Mouse (Mus musculus) neural tube, embryonic 11.5 days (tissue): Measurements from ENCODE around the gene Zbtb49. TPM values are rescaled to one million over a fixed set of nuclear protein-coding genes. Genes with fewer than 3 reads are reported as not detected.

ENCODE experiments used
- ATAC-seq: fragments of 200-750 bp; cut with Nextera tagmentation; 2 replicates; pipeline ENCODE4 v1.8.0; 2017; ENCODE audit warnings: moderate number of reproducible peaks, mild to moderate bottlenecking, moderate TSS enrichment, moderate library complexity; ENCODE audit not compliant: insufficient read depth, low FRiP score, low TSS enrichment
- DNase-seq: peaks from one replicate; pipeline ENCODE4 v3.0.0-alpha.2; 2015; ENCODE audit warnings: low spot score
- H3K27ac ChIP-seq: fragments of 300-500 bp; sonication (generic); 2 replicates; pipeline ENCODE4 v1.5.1; 2014; ENCODE audit warnings: low read depth, mild to moderate bottlenecking, low read length
- H3K27me3 ChIP-seq: fragments of 300-500 bp; sonication (generic); 2 replicates; pipeline ENCODE4 v1.6.1; 2014; ENCODE audit warnings: mild to moderate bottlenecking, low read length, mixed read lengths; ENCODE audit not compliant: control insufficient read depth, insufficient read depth
- H3K36me3 ChIP-seq: fragments of 300-500 bp; sonication (generic); 2 replicates; pipeline ENCODE4 v1.6.1; 2014; ENCODE audit warnings: mild to moderate bottlenecking, low read length, moderate library complexity, mixed read lengths; ENCODE audit not compliant: control insufficient read depth, insufficient read depth
- H3K4me1 ChIP-seq: fragments of 300-500 bp; sonication (generic); 2 replicates; pipeline ENCODE4 v1.6.1; 2014; ENCODE audit warnings: low read length, mixed read lengths; ENCODE audit not compliant: control insufficient read depth, insufficient read depth
- H3K4me2 ChIP-seq: fragments of 300-500 bp; sonication (generic); 2 replicates; pipeline ENCODE4 v1.6.1; 2014; ENCODE audit warnings: low read depth, mild to moderate bottlenecking, moderate library complexity
- H3K4me3 ChIP-seq: fragments of 300-500 bp; sonication (generic); 2 replicates; pipeline ENCODE4 v1.5.1; 2014; ENCODE audit warnings: low read depth, low read length
- H3K9ac ChIP-seq: fragments of 300-500 bp; sonication (generic); 2 replicates; pipeline ENCODE4 v1.6.1; 2014; ENCODE audit warnings: mild to moderate bottlenecking, low read length
- H3K9me3 ChIP-seq: fragments of 300-500 bp; sonication (generic); 2 replicates; pipeline ENCODE4 v1.6.1; 2016; ENCODE audit warnings: low read length; ENCODE audit not compliant: control insufficient read depth
- WGBS: fragments of 180-500 bp; shearing (Covaris S2); extraction: QIAGEN DNeasy Blood & Tissue Kit; methylation state at CpG from one replicate; pipeline ENCODE4 v1.1.7; 2014; 5-methylcytosine and 5-hydroxymethylcytosine counted together
- polyA plus RNA-seq: library from polyadenylated mRNA; unstranded; fragments of >200 nt; fragmentation: Nextera tagmentation; extraction: Ambion mirVana; gene quantifications from 2 replicates; pipeline ENCODE4 v1.2.1, GENCODE M21; 2014

Gene Zbtb49
- polyA plus RNA-seq, 1 experiment from 2014 or later = 19.6 TPM

GRCm38 (mm10) chr5:38241966-38242365, 21.7 kb upstream of the Zbtb49 start:
- no peak overlapping the region for H3K27ac ChIP-seq
- no peak for ATAC-seq
- WGBS = 84% methylated on average over 6 of the region's 6 CpGs
- H3K4me2 ChIP-seq = no peak overlapping the region
- H3K27me3 ChIP-seq = no peaks in the 10 kb centered on the region
- H3K36me3 ChIP-seq = no peaks in the 10 kb centered on the region
- H3K9me3 ChIP-seq = no peaks in the 10 kb centered on the region
- H3K4me3 ChIP-seq = no peak overlapping the region
- H3K9ac ChIP-seq = no peak overlapping the region
- no peak for DNase-seq
- H3K4me1 ChIP-seq = 0 out of 2 replicates have a peak, but pooled peaks cover 3% of the 10 kb centered on the region

- DNase-seq = no peak
- no peak overlapping the region for H3K9ac ChIP-seq
- no peaks in the 10 kb centered on the region for H3K9me3 ChIP-seq
- ATAC-seq = peak; percentile 47; the same call in 1 of the 2 replicates
- WGBS = 59% methylated on average over 3 of the region's 3 CpGs
- H3K4me3 ChIP-seq = no peak overlapping the region
- no peaks in the 10 kb centered on the region for H3K36me3 ChIP-seq
- peak overlapping the region; percentile 56; the same call in 1 of the 2 replicates for H3K27ac ChIP-seq
- 0 out of 2 replicates have a peak, but pooled peaks cover 3% of the 10 kb centered on the region for H3K4me1 ChIP-seq
- no peak overlapping the region for H3K4me2 ChIP-seq
- H3K27me3 ChIP-seq = no peaks in the 10 kb centered on the region
Measured at GRCm38 (mm10) chr5:38241473-38241834, 21.2 kb upstream of the Zbtb49 start.

GRCm38 (mm10) chr5:38240727-38241472, 20.6 kb upstream of the Zbtb49 start:
- Histone ChIP-seq H3K36me3 (no peaks in the 10 kb centered on the region; the same call in 1 of the 2 replicates), H3K4me1 (0 out of 2 replicates have a peak, but pooled peaks cover 3% of the 10 kb centered on the region), H3K9me3 (no peaks in the 10 kb centered on the region), H3K4me3 (no peak overlapping the region), H3K27me3 (no peaks in the 10 kb centered on the region), H3K27ac (peak overlapping the region; percentile 56; the same call in 1 of the 2 replicates), H3K4me2 (no peak overlapping the region), H3K9ac (no peak overlapping the region)
- DNase-seq = peak; percentile 67
- peak; percentile 81 for ATAC-seq
- WGBS = 26% methylated on average over 5 of the region's 5 CpGs

GRCm38 (mm10) chr5:38236627-38237026, 16.4 kb upstream of the Zbtb49 start:
- Histone ChIP-seq H3K4me2 (no peak overlapping the region), H3K4me3 (no peak overlapping the region), H3K36me3 (peaks cover 4% of the 10 kb centered on the region), H3K27ac (no peak overlapping the region), H3K9ac (no peak overlapping the region), H3K9me3 (no peaks in the 10 kb centered on the region), H3K4me1 (0 out of 2 replicates have a peak, but pooled peaks cover 3% of the 10 kb centered on the region), H3K27me3 (no peaks in the 10 kb centered on the region)
- ATAC-seq (no peak), DNase-seq (no peak)
- WGBS = 97% methylated on average over 2 of the region's 2 CpGs

GRCm38 (mm10) chr5:38235422-38235821, 15.2 kb upstream of the Zbtb49 start:
- no peak overlapping the region for H3K4me3 ChIP-seq
- no peak overlapping the region for H3K27ac ChIP-seq
- DNase-seq = peak; percentile 68
- peaks cover 11% of the 10 kb centered on the region for H3K36me3 ChIP-seq
- no peaks in the 10 kb centered on the region for H3K4me1 ChIP-seq
- WGBS = 67% methylated on average over 4 of the region's 4 CpGs
- H3K9me3 ChIP-seq = no peaks in the 10 kb centered on the region
- H3K4me2 ChIP-seq = no peak overlapping the region
- ATAC-seq = no peak
- no peak overlapping the region for H3K9ac ChIP-seq
- no peaks in the 10 kb centered on the region for H3K27me3 ChIP-seq

- ATAC-seq (no peak; the same call in 1 of the 2 replicates), DNase-seq (no peak)
- no peaks in the 10 kb centered on the region for H3K36me3 ChIP-seq
- under 1% methylated on average over 34 of the region's 35 CpGs for WGBS
- H3K4me2 ChIP-seq = peak overlapping the region; percentile 68
- H3K27ac ChIP-seq = no peak overlapping the region
- H3K9me3 ChIP-seq = no peaks in the 10 kb centered on the region
- H3K9ac ChIP-seq = peak overlapping the region; percentile 87
- peaks cover 11% of the 10 kb centered on the region for H3K4me1 ChIP-seq
- H3K4me3 ChIP-seq = peak overlapping the region; percentile 93
- H3K27me3 ChIP-seq = no peaks in the 10 kb centered on the region
Measured at GRCm38 (mm10) chr5:38219771-38220307, 418 bp downstream of the Zbtb49 start.

GRCm38 (mm10) chr5:38213009-38213408, 7.2 kb downstream of the Zbtb49 start:
- no peaks in the 10 kb centered on the region for H3K4me1 ChIP-seq
- H3K36me3 ChIP-seq = peaks cover 2% of the 10 kb centered on the region
- WGBS = 69% methylated on average over 6 of the region's 6 CpGs
- H3K4me3 ChIP-seq = no peak overlapping the region
- DNase-seq (no peak), ATAC-seq (no peak)
- H3K27me3 ChIP-seq = no peaks in the 10 kb centered on the region
- no peaks in the 10 kb centered on the region for H3K9me3 ChIP-seq
- H3K9ac ChIP-seq = no peak overlapping the region
- H3K27ac ChIP-seq = no peak overlapping the region
- H3K4me2 ChIP-seq = no peak overlapping the region

GRCm38 (mm10) chr5:38211691-38212090, 8.6 kb downstream of the Zbtb49 start:
- 90% methylated on average over 8 of the region's 8 CpGs for WGBS
- H3K9ac ChIP-seq = no peak overlapping the region
- H3K9me3 ChIP-seq = no peaks in the 10 kb centered on the region
- ATAC-seq = no peak
- no peak for DNase-seq
- H3K4me2 ChIP-seq = no peak overlapping the region
- H3K4me1 ChIP-seq = no peaks in the 10 kb centered on the region
- H3K36me3 ChIP-seq = peaks cover 2% of the 10 kb centered on the region
- H3K27me3 ChIP-seq = no peaks in the 10 kb centered on the region
- H3K4me3 ChIP-seq = no peak overlapping the region
- no peak overlapping the region for H3K27ac ChIP-seq

- peaks cover 9% of the 10 kb centered on the region for H3K36me3 ChIP-seq
- no peaks in the 10 kb centered on the region for H3K9me3 ChIP-seq
- no peak overlapping the region for H3K4me2 ChIP-seq
- no peak overlapping the region for H3K27ac ChIP-seq
- no peak overlapping the region for H3K4me3 ChIP-seq
- H3K27me3 ChIP-seq = no peaks in the 10 kb centered on the region
- no peaks in the 10 kb centered on the region for H3K4me1 ChIP-seq
- no peak for DNase-seq
- ATAC-seq = no peak
- 86% methylated on average over 8 of the region's 8 CpGs for WGBS
- H3K9ac ChIP-seq = no peak overlapping the region
Measured at GRCm38 (mm10) chr5:38208985-38209384, 11.3 kb downstream of the Zbtb49 start.
